Mouse (Mus musculus): ENCODE data around the gene Zfp972.
"Not testable (repeated sequence)": the region's sequence is repeated elsewhere in the genome, so short reads cannot be mapped to it uniquely, and the experiment has no call there.

The Zfp972 gene

DNA sequence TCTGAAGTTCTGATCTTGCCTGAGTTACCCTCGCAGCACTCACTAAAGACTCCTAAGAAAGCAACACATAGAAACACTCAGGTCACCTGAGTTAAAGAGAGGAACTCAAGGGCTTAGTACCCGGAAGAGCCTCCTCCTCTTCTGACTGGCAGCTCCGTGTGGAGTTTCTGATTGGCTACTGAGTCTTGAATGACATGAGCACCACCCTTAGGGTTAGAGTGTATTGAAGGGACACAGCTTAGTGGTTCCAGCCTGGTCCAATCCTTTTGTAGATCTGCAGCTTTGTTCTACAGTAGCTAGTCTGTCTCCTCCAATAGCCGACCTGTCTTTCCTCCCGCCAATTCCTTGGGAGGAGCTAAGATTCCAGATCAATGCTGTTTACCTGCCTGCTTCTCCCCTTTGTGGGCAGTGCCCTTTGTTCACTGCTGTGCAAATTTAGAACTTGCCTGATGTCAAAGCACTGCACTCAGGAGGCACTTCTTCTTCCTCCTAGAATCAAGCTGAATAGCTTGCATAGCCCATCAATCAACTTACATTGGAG lies at the start of gene Zfp972:
Gene Zfp972 (minus strand): TSS at position 51 of the 541 bp plus-strand sequence.
- in situ Hi-C loops (cut with MboI, MseI) = not testable (repeated sequence)

DNA sequence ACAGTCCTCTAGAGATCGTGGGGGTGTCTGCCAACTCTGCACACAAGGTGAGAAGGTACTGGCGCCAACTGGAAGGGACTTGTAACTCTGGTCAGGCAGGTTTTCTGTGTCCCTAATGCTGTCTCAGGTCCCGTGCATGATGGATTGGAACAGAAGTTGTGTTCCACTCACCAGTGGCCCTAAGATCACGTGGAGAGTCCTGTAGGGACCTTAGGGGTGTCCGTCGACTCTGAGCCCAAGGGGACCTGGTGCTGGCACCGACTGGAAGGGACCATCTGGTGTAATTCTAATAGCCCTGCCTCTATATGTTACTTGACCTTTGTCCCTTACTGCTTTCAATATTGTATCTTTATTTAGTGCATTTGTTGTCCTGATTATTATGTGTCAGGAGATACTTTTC lies 49.4 kb upstream of the Zfp972 start:
- in situ Hi-C loops (cut with MboI, MseI) = not testable (repeated sequence)

DNA sequence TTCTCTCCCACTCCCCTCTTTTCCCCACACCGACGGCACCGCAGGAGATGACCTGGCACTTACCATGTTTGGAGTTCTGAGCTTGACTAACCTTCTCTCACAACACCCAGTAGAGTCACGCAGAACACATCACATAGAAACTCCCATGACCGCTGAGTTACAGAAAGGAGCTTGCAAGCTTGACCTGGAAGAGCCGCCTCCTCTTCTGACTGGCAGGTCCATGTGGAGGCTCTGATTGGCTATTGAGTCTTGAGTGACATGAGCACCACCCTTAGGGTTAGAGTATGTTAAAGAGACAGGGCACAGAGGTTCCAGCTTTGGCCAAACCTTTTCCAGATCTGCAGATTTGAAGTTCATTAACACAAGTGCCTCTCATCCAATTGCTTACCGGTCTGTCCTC lies 31.7 kb upstream of the Zfp972 start, which contains the start of gene Gm14326:
Gene Gm14326 (minus strand): TSS at position 153 of the 400 bp plus-strand sequence.
- in situ Hi-C loops (cut with MboI, MseI) = not testable (repeated sequence)

DNA sequence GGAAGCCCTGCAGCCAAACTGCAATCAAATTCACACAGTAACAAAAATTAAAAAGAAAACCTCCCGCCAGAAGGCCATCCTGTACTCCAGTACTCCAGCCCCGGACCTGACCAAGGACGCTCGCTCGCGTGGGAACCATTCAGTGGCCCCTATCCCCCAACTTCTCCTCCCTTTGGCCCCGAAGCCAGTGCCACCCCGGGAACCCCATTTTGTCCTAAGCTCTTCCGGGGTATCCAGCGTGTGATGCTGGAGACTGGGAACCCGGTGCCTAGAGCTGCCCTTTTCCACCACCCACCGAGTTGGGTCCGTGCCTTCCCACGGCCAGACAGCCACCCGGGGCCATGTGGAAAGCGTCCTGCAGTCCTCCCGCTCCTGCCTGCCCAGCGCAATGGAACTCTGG lies 31.3 kb upstream of the Zfp972 start:
- in situ Hi-C loops (cut with MboI, MseI) = not testable (repeated sequence)

- in situ Hi-C loops (cut with MboI, MseI) = loop anchor here (10.0 kb wide), 1 partner anchor 428 kb away; no protein-coding TSS in a partner anchor
Measured at GRCm38 (mm10) chr2:177903276-177903675, 22.1 kb downstream of the Zfp972 start.

DNA sequence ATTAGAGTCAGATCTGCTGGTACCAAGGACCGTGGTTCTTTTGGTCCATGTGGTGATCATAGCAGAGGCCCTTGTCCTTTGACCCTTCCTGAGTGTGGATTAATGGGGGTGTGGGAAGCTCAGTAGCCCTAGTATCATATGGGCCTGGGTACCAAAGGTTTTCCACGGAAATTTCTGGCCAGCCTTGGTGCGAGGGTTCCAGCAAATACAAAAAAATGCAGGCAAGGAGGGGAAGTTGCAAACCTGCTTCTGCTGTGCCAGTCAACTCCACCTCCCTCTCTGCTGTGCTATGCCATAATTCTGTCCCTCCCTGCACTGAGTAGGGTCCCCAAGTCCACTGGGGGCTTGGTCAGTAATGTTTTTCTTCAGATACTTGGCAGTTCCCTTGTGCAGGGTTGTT lies 27.2 kb downstream of the Zfp972 start:
- in situ Hi-C loops (cut with MboI, MseI) = not testable (repeated sequence)

DNA sequence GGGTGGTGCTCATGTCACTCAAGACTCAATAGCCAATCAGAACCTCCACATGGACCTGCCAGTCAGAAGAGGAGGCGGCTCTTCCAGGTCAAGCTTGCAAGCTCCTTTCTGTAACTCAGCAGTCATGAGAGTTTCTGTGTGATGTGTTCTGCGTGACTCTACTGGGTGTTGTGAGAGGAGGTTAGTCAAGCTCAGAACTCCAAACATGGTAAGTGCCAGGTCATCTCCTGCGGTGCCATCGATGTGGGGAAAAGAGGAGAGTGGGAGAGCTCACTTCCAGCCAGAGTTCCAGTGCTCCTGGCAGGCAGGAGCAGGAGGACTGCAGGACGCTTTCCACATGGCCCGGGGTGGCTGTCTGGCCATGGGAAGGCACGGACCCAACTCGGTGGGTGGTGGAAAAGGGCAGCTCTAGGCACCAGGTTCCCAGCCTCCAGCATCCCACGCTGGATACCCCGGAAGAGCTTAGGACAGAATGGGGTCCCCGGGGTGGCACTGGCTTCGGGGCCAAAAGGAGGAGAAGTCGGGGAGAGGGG lies 28.3 kb downstream of the Zfp972 start, which contains the start of gene Gm14327:
Gene Gm14327 (plus strand): TSS at position 51 of the 533 bp plus-strand sequence.
- in situ Hi-C loops (cut with MboI, MseI) = not testable (repeated sequence)

- in situ Hi-C loops (cut with MboI, MseI) = not testable (repeated sequence)
Measured at GRCm38 (mm10) chr2:177887743-177888142, 37.7 kb downstream of the Zfp972 start.

DNA sequence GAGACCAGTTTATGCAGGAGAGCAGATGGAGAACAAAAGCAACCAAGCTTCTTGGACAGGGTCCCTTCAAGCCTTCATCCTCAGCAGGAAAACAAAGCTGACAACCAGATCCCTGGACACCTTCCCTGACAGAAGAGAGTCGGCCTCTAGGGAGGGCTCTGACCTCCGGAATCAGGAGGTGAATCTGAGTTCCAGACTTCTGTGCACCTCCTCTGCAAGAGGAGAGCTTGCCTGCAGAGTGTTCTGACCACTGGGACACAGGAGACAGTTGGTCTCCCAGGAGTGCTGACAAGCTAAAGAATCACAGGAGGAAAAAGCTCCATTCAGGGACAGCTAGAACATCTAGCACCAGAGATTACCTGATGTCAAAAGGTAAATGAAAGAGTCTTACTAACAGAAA lies 63.2 kb downstream of the Zfp972 start:
- in situ Hi-C loops (cut with MboI, MseI) = loop anchor here (25.0 kb wide), 1 partner anchor 900 kb away; no protein-coding TSS in a partner anchor
